Mouse (Mus musculus): Measurements from ENCODE around the gene Klhl12. TPM values are rescaled to one million over a fixed set of nuclear protein-coding genes. Genes with fewer than 3 reads are reported as not detected.

Gene Klhl12
- 25.7 TPM for polyA plus RNA-seq (2014; fragmentation: Illumina TruSeq; extraction: RNeasy Lipid Tissue Mini Kit (QIAGEN cat#74804); ENCODE audit: low read depth, low replicate concordance)

DNA sequence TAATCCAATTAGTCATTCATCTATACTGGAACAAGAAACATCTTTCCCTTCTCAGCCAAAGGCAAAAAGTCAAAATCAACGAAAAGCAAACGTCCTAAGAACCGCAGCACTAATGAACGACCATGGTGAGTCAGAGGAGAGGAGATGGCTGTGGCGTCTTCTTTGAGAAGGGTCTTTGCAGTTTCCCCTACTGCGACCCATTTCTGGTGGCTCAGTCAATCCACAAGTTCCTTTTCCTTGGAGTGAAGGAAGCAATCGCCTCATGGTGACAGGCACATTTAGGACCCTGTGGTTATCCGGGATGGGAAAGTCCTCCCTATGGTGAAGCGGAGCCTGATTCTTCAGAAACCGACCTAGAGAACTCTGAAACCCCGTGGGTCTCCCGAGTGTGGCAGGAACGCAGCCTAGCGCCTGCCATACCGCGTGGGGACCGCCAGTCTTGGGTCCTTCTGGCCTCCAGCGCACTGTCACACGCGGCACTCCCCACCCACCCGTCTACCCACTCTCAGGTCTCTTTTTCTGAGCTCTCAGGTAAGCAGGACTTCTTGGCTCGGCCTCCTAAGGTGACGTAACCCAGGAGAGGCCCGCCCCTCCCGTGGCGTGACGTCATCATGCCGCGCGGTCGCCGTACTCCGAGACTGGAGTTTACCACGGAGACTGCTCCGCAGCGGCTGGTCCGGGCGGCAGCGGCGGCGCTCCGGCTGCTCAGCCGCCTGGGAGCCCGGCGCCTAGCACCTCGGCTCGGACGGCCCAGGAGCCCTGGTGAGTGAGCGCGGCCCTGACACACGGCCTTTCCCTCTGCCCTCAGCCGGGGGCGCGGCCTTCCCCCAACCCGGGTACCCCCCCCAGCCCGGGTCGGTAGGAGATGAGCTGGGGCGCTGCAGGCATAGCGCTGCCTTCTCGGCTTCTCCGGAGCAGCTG, at the start of gene Klhl12:
Gene Klhl12, plus strand, starts transcription at position 628 of the 921 bp plus-strand sequence.

DNA sequence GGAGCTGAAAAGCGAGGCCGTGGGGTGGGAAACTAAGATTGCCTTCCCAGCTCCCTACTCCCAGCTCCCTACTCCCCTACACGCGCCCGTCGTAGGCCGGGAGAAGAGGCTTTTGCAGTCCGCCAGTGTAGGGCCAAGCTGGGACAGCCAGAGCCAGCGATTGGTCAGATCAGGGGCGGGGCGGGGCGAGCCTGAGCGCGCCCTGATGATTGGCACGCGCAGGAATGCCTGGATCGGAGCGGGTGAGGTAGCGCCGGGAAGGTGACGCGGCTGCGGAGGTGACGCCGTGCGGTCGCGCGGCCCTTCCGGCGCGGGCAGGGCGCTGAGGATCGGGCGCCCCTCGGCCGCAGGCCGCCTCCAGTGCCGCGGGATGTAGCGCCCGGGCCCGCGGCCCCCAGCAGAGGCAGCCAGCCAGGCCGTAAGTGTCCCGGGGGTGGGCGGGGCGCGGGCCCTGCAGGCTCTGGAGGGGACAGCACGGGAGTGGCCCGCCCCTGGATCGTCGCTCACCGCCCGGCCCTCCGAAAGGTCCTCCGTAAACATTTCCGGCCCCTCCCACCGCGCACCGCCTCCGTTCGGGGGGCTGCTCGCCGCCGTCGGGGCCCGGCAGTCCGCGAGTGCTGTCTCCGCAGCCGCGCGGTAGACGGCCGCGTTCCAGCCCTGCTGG, 40.0 kb upstream of the Klhl12 start, which contains the start of gene Adipor1:
Gene Adipor1, plus strand, starts transcription at position 211 of the 664 bp plus-strand sequence.

DNA sequence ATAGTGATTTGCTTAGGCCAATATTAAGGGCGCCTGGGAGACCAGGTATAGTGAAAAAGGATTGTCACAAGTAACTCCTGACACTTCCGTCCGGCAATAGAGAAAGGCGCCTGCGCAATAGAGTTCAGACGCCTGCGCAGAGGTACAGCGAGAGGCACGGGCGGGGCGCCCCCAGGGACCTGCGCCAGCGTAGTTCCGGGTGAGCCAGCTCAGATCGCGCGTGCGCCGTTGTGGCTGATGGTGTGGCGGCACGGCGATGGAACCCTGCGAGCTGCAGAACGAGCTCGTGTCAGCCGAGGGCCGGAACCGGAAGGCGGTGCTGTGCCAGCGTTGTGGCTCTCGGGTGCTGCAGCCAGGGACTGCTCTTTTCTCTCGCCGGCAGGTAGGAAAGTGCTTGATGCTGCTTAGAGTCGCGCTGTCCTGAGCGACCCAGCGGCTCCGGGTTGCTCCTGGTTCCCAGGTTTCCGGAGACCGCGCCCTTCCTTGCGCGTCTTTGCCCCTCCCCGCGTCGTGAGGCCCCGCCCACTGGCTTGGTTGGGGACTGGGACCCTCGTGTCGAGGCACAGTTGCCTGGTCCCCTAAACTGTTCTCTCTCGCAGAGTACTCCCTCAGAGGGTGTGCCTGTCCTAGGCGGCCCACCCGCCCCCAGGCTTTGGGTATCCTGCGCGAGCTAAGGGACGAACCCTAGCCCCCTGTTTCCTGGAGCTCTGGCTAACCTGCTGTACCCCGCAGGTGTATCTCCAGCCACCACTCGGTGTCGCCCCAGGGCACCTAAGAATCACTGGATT, 39.3 kb downstream of the Klhl12 start, which contains the start of gene Rabif:
Gene Rabif, plus strand, starts transcription at position 221 of the 788 bp plus-strand sequence.

Other genes starting within 250 kb of the Klhl12 start
- 0.88 TPM for gene Adora1, start 220.1 kb upstream of the Klhl12 start, polyA plus RNA-seq (2014; fragmentation: Illumina TruSeq; extraction: RNeasy Lipid Tissue Mini Kit (QIAGEN cat#74804); ENCODE audit: low read depth, low replicate concordance)
- gene Myog, start 165.5 kb upstream of the Klhl12 start, polyA plus RNA-seq (2014; fragmentation: Illumina TruSeq; extraction: RNeasy Lipid Tissue Mini Kit (QIAGEN cat#74804); ENCODE audit: low read depth, low replicate concordance), result not detected
- gene Ppfia4, start 122.6 kb upstream of the Klhl12 start, polyA plus RNA-seq (2014; fragmentation: Illumina TruSeq; extraction: RNeasy Lipid Tissue Mini Kit (QIAGEN cat#74804); ENCODE audit: low read depth, low replicate concordance), result 0.79 TPM
- 184 TPM for gene Tmem183a, start 93.6 kb upstream of the Klhl12 start, polyA plus RNA-seq (2014; fragmentation: Illumina TruSeq; extraction: RNeasy Lipid Tissue Mini Kit (QIAGEN cat#74804); ENCODE audit: low read depth, low replicate concordance)
- not detected for gene 4933406M09Rik, start 69.6 kb upstream of the Klhl12 start, polyA plus RNA-seq (2014; fragmentation: Illumina TruSeq; extraction: RNeasy Lipid Tissue Mini Kit (QIAGEN cat#74804); ENCODE audit: low read depth, low replicate concordance)
- 8.3 TPM for gene Cyb5r1, start 50.0 kb upstream of the Klhl12 start, polyA plus RNA-seq (2014; fragmentation: Illumina TruSeq; extraction: RNeasy Lipid Tissue Mini Kit (QIAGEN cat#74804); ENCODE audit: low read depth, low replicate concordance)
- 74.6 TPM for gene Adipor1, start 40.2 kb upstream of the Klhl12 start, polyA plus RNA-seq (2014; fragmentation: Illumina TruSeq; extraction: RNeasy Lipid Tissue Mini Kit (QIAGEN cat#74804); ENCODE audit: low read depth, low replicate concordance)
- 37.3 TPM for gene Rabif, start 39.1 kb downstream of the Klhl12 start, polyA plus RNA-seq (2014; fragmentation: Illumina TruSeq; extraction: RNeasy Lipid Tissue Mini Kit (QIAGEN cat#74804); ENCODE audit: low read depth, low replicate concordance)
- gene Mgat4e, start 94.2 kb downstream of the Klhl12 start, polyA plus RNA-seq (2014; fragmentation: Illumina TruSeq; extraction: RNeasy Lipid Tissue Mini Kit (QIAGEN cat#74804); ENCODE audit: low read depth, low replicate concordance), result not detected
- 20.2 TPM for gene Kdm5b, start 104.6 kb downstream of the Klhl12 start, polyA plus RNA-seq (2014; fragmentation: Illumina TruSeq; extraction: RNeasy Lipid Tissue Mini Kit (QIAGEN cat#74804); ENCODE audit: low read depth, low replicate concordance)
- gene Syt2, start 191.1 kb downstream of the Klhl12 start, polyA plus RNA-seq (2014; fragmentation: Illumina TruSeq; extraction: RNeasy Lipid Tissue Mini Kit (QIAGEN cat#74804); ENCODE audit: low read depth, low replicate concordance), result 0.47 TPM